Mouse (Mus musculus) hindbrain, embryonic 10.5 days (tissue): ENCODE data around the gene Shq1. TPM values are rescaled to one million over a fixed set of nuclear protein-coding genes. Genes with fewer than 3 reads are reported as not detected.
A peak's percentile ranks its signal among the peaks of the same experiment; 100 is the strongest.

Experiments
- DNase-seq: peaks from one replicate; pipeline ENCODE4 v3.0.0-alpha.2; 2017; ENCODE audit warnings: low spot score
- H3K27ac ChIP-seq: fragments of 300-500 bp; sonication (generic); 2 replicates; pipeline ENCODE4 v1.5.1; 2016; ENCODE audit warnings: mild to moderate bottlenecking, moderate library complexity
- H3K27me3 ChIP-seq: fragments of 300-500 bp; sonication (generic); 2 replicates; pipeline ENCODE4 v1.6.1; 2016; ENCODE audit warnings: mild to moderate bottlenecking; ENCODE audit not compliant: poor library complexity, insufficient read depth, severe bottlenecking
- H3K36me3 ChIP-seq: fragments of 300-500 bp; sonication (generic); 2 replicates; pipeline ENCODE4 v1.6.1; 2016; ENCODE audit warnings: mild to moderate bottlenecking, moderate library complexity
- H3K4me1 ChIP-seq: fragments of 300-500 bp; sonication (generic); replicated peaks from 2 replicates; pipeline ENCODE4 v1.6.1; 2016; ENCODE audit warnings: mild to moderate bottlenecking
- H3K4me3 ChIP-seq: fragments of 300-500 bp; sonication (generic); 2 replicates; pipeline ENCODE4 v1.5.1; 2016; ENCODE audit warnings: mild to moderate bottlenecking, moderate library complexity
- H3K9me3 ChIP-seq: fragments of 300-500 bp; sonication (generic); 2 replicates; pipeline ENCODE4 v1.6.1; 2016; ENCODE audit warnings: mild to moderate bottlenecking, moderate library complexity
- WGBS: fragments of 180-500 bp; shearing (Covaris S2); methylation state at CpG from one replicate; pipeline ENCODE4 v1.1.7; 2016; 5-methylcytosine and 5-hydroxymethylcytosine counted together
- polyA plus RNA-seq: library from polyadenylated mRNA; unstranded; fragments of >200 nt; fragmentation: Nextera tagmentation; extraction: Ambion mirVana; gene quantifications from 2 replicates; pipeline ENCODE4 v1.2.1, GENCODE M21; 2016

Shq1 gene
- polyA plus RNA-seq, 1 experiment from 2014 or later, result 19.1 TPM

DNA sequence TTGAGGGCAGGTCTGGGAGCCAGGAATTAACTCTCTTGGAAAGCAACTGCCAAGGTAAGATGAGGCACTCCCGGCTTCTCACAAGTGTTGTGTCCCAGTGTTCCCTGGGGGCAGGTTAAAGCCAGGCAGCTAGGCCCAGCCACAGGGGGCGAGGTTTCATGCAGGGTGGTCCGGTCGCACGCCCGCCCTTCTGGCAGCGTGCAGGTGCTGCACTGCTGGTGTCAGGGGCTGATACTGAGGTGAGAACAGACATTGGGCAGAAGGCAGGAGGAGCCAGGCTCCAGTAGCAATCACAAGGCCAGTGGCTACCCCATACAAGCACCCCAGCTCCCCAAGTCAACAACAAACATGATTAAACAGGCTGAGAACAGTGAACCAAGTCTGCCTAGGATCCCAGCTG is 132.4 kb downstream of the Shq1 start:
- Histone ChIP-seq H3K27ac (no peak overlapping the region), H3K27me3 (peaks cover 70% of the 10 kb centered on the region), H3K4me3 (no peak overlapping the region)

DNA sequence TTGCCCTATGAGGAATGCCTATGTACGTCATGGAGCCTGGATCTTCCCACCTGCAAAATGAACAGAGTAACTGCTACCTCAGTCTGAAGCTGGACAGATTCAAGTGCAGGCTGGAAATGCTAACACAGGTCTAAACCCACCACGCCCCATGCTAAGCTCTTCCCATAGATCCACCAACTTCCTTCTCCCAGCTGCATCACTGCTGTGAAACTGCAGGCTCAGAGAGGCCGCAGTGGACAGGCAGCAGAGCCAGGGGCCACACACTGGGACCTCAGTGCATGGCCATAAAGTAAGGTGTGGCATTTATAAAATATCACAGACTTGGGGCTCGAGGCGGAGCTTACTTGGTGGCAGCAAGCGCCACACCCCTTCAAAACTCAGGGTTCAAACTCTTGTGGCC is 133.0 kb downstream of the Shq1 start:
- no peaks in the 10 kb centered on the region for H3K9me3 ChIP-seq
- H3K27ac ChIP-seq, result no peak overlapping the region
- DNase-seq, result no peak
- peaks cover 71% of the 10 kb centered on the region for H3K27me3 ChIP-seq
- H3K36me3 ChIP-seq, result no peaks in the 10 kb centered on the region
- 90% methylated on average over 6 of the region's 6 CpGs for WGBS
- H3K4me3 ChIP-seq, result no peak overlapping the region
- H3K4me1 ChIP-seq, result peaks cover 23% of the 10 kb centered on the region

More for the DNA sequence above, 132.4 kb downstream of the Shq1 start:
- Histone ChIP-seq H3K9me3 (no peaks in the 10 kb centered on the region), H3K4me1 (peaks cover 23% of the 10 kb centered on the region), H3K36me3 (no peaks in the 10 kb centered on the region)
- 45% methylated on average over 7 of the region's 7 CpGs for WGBS
- no peak for DNase-seq

DNA sequence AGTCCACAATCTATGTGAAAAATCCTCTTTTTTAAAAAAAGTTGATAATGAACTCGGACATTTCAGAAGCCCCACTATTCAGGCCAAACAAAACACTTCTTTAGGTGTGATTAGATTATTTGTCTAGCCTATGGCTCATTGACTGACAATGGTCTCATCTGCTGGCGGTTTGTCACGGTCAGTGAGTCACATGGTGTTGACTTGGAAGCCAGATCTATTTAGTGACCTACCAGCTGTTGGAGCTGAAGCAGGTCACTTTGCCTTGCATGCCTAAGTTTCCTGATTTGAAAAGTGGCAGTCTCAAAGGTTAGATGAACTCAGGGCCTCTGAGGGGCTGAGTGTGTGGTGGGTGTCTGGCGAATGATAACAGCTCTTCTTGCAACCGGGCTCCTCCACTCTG is 133.9 kb downstream of the Shq1 start:
- Histone ChIP-seq H3K4me1 (peaks cover 20% of the 10 kb centered on the region), H3K9me3 (no peaks in the 10 kb centered on the region), H3K27ac (no peak overlapping the region), H3K36me3 (no peaks in the 10 kb centered on the region), H3K4me3 (no peak overlapping the region), H3K27me3 (peaks cover 74% of the 10 kb centered on the region)
- 71% methylated on average over 5 of the region's 5 CpGs for WGBS
- DNase-seq, result no peak

DNA sequence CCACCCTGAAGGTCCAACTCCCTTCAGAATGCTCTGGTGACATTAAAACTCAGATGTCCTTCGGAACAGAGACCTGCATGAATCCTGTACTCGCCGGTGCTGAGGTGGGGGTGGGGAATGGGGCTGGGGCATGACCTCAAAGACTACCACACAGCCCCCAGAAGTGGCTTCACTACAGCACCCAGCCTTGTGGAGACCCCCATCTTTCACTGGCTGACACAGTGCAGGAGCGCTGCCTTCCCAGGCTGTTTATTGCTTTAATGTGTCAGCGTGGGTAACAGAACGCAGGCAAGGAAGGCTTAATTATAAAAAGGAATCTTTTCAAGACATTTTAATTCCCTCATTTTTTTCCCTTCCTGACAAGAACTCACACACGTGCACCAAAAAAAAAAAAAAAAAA is 137.6 kb downstream of the Shq1 start:
- Histone ChIP-seq H3K27ac (no peak overlapping the region), H3K4me1 (peaks cover 17% of the 10 kb centered on the region), H3K27me3 (peaks cover 82% of the 10 kb centered on the region), H3K9me3 (no peaks in the 10 kb centered on the region), H3K4me3 (no peak overlapping the region), H3K36me3 (no peaks in the 10 kb centered on the region)
- no peak for DNase-seq
- WGBS, result 73% methylated on average over 7 of the region's 7 CpGs

DNA sequence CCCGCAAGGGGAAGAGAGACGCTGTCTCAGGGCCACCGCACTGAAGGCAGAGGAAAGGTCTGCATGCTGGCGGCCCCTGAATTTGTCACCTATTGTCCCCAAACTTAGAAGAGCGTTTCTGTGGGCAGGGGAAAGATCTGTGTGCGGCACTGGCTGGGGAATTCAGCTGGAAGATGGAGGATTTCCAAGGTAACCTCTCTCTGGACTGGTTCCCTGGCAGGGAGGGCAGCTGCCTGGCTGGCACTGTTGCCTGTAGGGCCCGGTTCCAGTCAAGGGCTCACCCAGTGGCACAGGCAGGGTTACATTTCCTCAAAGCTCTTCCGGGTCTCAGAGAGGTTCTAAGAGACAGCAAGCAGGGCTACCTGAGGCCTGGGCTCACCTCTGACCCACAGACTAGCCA is 138.6 kb downstream of the Shq1 start:
- WGBS, result 76% methylated on average over 8 of the region's 8 CpGs

DNA sequence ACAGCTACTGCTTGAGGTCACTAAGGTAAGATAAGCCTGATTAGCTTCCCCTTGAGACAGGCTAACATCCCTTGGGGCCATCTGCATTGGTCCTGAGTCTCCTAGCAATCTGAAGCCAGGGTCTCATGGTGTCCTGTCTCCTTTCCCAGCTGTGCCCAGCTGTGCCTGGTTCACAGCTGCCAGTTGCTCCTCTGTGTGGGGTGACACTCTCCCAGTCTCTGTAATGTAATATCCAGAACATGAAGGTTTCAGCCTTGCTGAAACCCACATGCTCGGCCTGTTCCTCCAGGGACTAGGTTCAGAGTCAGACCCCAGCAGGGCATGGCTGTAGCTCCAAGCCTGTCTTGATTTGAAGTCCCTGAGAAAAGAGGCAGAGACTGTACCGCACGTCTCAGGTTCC is 141.3 kb downstream of the Shq1 start:
- H3K36me3 ChIP-seq, result no peaks in the 10 kb centered on the region
- H3K4me1 ChIP-seq, result peaks cover 30% of the 10 kb centered on the region
- H3K27ac ChIP-seq, result no peak overlapping the region
- no peak overlapping the region for H3K4me3 ChIP-seq
- DNase-seq, result no peak
- 60% methylated on average over 3 of the region's 3 CpGs for WGBS
- H3K27me3 ChIP-seq, result peaks cover 78% of the 10 kb centered on the region
- 0 out of 2 replicates have a peak, but pooled peaks cover 4% of the 10 kb centered on the region for H3K9me3 ChIP-seq

More for the DNA sequence above, 138.6 kb downstream of the Shq1 start:
- H3K4me3 ChIP-seq, result no peak overlapping the region
- no peak overlapping the region for H3K27ac ChIP-seq
- DNase-seq, result no peak
- peaks cover 78% of the 10 kb centered on the region for H3K27me3 ChIP-seq
- H3K9me3 ChIP-seq, result 0 out of 2 replicates have a peak, but pooled peaks cover 2% of the 10 kb centered on the region
- H3K36me3 ChIP-seq, result no peaks in the 10 kb centered on the region
- H3K4me1 ChIP-seq, result peaks cover 14% of the 10 kb centered on the region

DNA sequence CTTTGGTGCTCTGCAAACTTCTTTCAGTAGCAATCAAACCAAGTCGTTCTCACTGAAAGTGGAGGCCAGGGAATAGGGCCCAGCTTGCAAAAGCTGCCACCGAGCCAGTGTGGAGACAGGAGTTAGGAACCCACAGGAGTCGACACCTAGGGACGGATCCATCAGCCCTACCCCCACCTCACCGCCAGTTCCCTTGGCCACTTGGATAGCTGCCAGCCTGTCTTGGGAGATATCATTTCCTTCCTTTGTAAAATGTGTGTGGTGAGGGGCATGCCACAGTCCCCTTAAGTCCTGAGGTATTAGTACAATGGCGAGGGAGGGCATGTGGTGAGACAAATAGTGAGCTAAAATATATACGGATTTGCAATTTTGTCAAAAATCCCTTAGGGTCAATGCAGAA is 142.4 kb downstream of the Shq1 start:
- no peak for DNase-seq
- Histone ChIP-seq H3K9me3 (0 out of 2 replicates have a peak, but pooled peaks cover 4% of the 10 kb centered on the region), H3K4me3 (no peak overlapping the region), H3K4me1 (peaks cover 35% of the 10 kb centered on the region), H3K36me3 (no peaks in the 10 kb centered on the region), H3K27me3 (peaks cover 81% of the 10 kb centered on the region), H3K27ac (no peak overlapping the region)
- WGBS, result 80% methylated on average over 7 of the region's 7 CpGs

DNA sequence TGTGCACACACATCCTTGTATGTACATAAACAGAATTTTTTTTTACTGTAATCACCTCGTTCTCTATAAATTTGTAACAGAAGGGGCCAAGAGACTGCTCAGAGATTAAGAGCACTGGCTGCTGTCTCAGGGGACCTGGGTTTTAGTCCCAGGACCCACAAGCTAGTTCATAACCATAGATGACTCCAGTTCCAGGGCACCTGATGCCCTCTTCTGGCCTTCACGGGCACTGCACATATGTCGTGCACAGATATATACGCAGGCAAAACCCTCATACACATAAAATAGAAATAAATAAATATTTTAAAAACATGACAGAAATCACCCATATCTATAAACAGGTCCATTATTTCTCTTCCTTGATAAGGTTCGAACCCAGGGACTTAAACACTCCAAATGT is 143.0 kb downstream of the Shq1 start:
- no peak for DNase-seq
- no peak overlapping the region for H3K27ac ChIP-seq
- peaks cover 79% of the 10 kb centered on the region for H3K27me3 ChIP-seq

DNA sequence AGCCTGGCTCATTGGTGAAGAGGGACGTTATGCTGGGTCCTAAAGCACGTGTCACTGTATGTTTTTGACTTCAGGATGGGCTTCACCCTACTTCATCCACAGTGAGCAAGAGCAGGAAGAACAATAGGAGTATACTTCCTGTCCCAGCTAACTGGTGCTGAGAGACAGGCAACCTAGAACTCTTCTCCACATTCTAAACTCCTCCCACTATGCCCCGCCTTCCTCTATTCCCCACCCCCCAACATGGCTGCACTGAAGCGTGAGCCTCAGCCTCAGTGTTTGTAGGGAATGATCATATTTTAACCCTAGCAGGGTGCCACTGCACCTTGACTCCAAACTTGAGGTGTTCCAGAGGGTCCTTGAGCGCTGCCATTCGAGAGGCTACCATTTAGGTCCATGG is 143.8 kb downstream of the Shq1 start:
- no peak for DNase-seq
- H3K9me3 ChIP-seq, result 0 out of 2 replicates have a peak, but pooled peaks cover 4% of the 10 kb centered on the region
- H3K4me3 ChIP-seq, result no peak overlapping the region
- peaks cover 79% of the 10 kb centered on the region for H3K27me3 ChIP-seq
- 92% methylated on average over 6 of the region's 6 CpGs for WGBS
- no peaks in the 10 kb centered on the region for H3K36me3 ChIP-seq
- no peak overlapping the region for H3K27ac ChIP-seq
- H3K4me1 ChIP-seq, result peaks cover 45% of the 10 kb centered on the region

More for the DNA sequence above, 143.0 kb downstream of the Shq1 start:
- Histone ChIP-seq H3K4me3 (no peak overlapping the region), H3K36me3 (no peaks in the 10 kb centered on the region), H3K4me1 (peaks cover 37% of the 10 kb centered on the region), H3K9me3 (0 out of 2 replicates have a peak, but pooled peaks cover 4% of the 10 kb centered on the region)
- 83% methylated on average over 5 of the region's 5 CpGs for WGBS

DNA sequence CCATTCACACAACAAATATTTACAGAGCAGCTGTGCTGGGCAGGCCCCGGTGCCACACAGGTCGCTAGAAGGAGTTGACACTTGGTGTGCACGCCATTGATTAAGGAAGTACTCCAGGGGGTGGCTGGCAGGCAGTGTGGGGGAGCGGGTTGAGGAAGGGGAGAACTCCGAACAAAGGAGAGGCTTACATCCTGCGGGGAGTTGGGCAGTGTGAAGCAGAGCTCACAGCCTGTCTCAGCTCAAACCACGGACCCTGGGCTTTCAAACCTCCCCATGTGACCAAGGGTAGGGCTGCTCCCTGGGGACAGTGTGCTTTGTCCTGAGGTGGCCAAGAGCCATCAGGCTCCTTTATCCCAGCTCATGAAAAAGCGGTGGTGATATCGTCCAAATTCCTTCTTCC is 144.9 kb downstream of the Shq1 start:
- peak; percentile 29 for DNase-seq
- H3K27ac ChIP-seq, result peak overlapping the region; percentile 68
- H3K9me3 ChIP-seq, result 0 out of 2 replicates have a peak, but pooled peaks cover 4% of the 10 kb centered on the region
- 2% methylated on average over 9 of the region's 9 CpGs for WGBS
- H3K4me1 ChIP-seq, result peaks cover 56% of the 10 kb centered on the region
- H3K4me3 ChIP-seq, result peak overlapping the region; percentile 7
- H3K27me3 ChIP-seq, result peaks cover 83% of the 10 kb centered on the region
- no peaks in the 10 kb centered on the region for H3K36me3 ChIP-seq

DNA sequence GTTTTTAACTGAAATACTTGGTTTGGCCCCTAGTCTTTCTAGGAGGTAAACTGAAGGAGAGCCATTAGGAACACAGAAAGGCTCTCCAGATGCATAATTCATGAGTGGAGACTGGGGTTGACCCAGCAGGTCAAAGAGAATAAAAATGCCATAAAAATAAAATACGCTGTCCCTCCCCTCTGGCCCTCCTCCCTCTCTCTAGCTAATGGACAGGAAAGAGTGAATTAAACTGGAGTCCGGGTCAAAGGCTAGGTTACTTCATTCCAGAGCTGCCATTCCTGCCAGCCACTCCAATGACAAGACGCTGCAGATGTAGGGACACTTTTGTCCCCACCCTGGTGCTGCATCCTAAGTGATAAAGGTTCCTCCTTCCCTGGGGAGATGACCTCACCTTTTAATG is 145.5 kb downstream of the Shq1 start:
- DNase-seq, result peak; percentile 38
- H3K27me3 ChIP-seq, result peaks cover 88% of the 10 kb centered on the region
- H3K4me1 ChIP-seq, result peaks cover 59% of the 10 kb centered on the region
- H3K27ac ChIP-seq, result peak overlapping the region; percentile 68; the same call in 1 of the 2 replicates
- 8% methylated on average over 3 of the region's 3 CpGs for WGBS
- H3K4me3 ChIP-seq, result no peak overlapping the region; the same call in 1 of the 2 replicates
- 0 out of 2 replicates have a peak, but pooled peaks cover 4% of the 10 kb centered on the region for H3K9me3 ChIP-seq
- H3K36me3 ChIP-seq, result no peaks in the 10 kb centered on the region

DNA sequence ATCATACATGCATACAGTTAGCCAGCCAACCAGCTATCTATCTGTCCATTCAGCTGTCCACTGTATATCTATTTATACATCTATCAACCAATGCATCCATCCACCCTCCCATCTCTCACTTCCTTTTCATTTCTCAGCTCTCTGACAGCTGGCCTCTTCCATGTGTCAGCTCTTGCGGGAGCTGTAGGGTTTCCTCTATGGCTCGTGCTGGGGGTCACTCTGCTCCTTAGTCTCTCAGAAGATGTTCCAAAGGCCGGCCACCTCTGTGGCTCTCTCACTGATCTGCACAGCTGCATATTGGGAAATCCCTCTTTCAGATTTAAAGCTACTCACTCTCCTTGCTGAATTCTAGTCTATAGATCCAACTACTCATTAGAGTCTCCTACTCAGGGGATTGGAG is 148.5 kb downstream of the Shq1 start:
- Histone ChIP-seq H3K27ac (no peak overlapping the region), H3K36me3 (no peaks in the 10 kb centered on the region), H3K4me3 (no peak overlapping the region), H3K27me3 (peaks cover 95% of the 10 kb centered on the region), H3K9me3 (0 out of 2 replicates have a peak, but pooled peaks cover 3% of the 10 kb centered on the region), H3K4me1 (peaks cover 73% of the 10 kb centered on the region)
- DNase-seq, result no peak
- 71% methylated on average over 3 of the region's 3 CpGs for WGBS

DNA sequence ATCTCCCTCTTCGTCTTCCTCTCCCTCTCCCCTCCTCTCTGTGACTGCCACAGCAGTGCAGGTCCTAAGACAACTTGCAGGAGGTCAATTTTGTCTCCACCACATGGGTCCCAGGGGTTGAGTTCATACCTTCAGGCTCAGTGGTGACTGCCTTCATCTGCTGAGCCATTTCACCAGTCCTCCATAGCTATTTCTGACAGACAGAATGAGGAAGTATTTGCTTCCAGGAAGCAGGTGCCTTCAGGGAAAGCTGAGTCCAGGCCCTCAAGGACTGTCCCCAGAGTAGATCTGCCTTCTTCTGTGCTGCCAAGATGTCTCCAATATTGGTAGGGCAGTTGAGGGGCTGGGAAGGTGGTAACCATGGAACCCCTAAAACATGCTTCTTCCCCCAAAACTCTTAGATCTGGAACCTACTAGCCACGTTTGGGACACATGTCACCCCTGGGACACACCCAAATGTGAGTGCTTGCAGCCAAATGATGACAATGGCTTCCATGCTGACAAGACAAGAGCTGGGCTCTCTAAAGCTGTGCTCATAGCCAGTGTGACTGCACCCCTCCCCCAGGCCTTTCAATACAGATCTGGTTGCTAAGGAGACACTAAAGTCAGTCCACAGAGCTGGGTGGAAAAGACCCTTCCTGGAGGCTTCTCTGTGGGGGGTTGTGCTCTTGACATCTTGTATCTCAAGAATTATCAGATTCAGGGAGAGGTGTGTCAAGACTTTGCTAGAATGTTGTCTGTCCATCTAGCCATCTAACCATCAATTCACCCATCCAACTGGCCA is 149.2 kb downstream of the Shq1 start:
- H3K36me3 ChIP-seq, result no peaks in the 10 kb centered on the region
- H3K9me3 ChIP-seq, result no peaks in the 10 kb centered on the region
- WGBS, result 55% methylated on average over 2 of the region's 2 CpGs
- no peak for DNase-seq
- H3K27me3 ChIP-seq, result peaks cover 95% of the 10 kb centered on the region
- peaks cover 75% of the 10 kb centered on the region for H3K4me1 ChIP-seq
- no peak overlapping the region for H3K4me3 ChIP-seq
- H3K27ac ChIP-seq, result peak overlapping the region; percentile 23; the same call in 1 of the 2 replicates
